Mouse (Mus musculus) G1E (cell line): ENCODE data around the gene Crtam.

Experiments used
- CTCF ChIP-seq: IDR thresholded peaks from 2 replicates; pipeline ENCODE4 v1.5.1; 2012; ENCODE audit warnings: low read depth, low read length, inconsistent platforms, mixed read lengths
- GATA1 ChIP-seq: IDR thresholded peaks from 2 replicates; pipeline ENCODE4 v1.6.1; 2012; ENCODE audit warnings: borderline replicate concordance, low read length, inconsistent platforms, mixed read lengths
- POLR2AphosphoS5 ChIP-seq: IDR thresholded peaks from 2 replicates; pipeline ENCODE4 v1.6.1; 2012; ENCODE audit warnings: low read depth, low read length, inconsistent platforms; ENCODE audit not compliant: insufficient replicate concordance
- TAL1 ChIP-seq: conservative IDR thresholded peaks from 2 replicates; pipeline ENCODE4 v1.6.1; 2012; ENCODE audit warnings: low read depth, low read length, inconsistent platforms, mixed read lengths

- TF ChIP-seq CTCF (no peak), GATA1 (no peak), TAL1 (no peak), POLR2AphosphoS5 (no peak)
Measured at GRCm38 (mm10) chr9:41047654-41048053, 43.2 kb upstream of the Crtam start.
